Mouse (Mus musculus): ENCODE data around the gene Trak2. TPM values are rescaled to one million over a fixed set of nuclear protein-coding genes. Genes with fewer than 3 reads are reported as not detected.
"Not testable (repeated sequence)": the region's sequence is repeated elsewhere in the genome, so short reads cannot be mapped to it uniquely, and the experiment has no call there.

The Trak2 gene
- polyA plus RNA-seq, 1 experiment from 2014 or later = 16.0 TPM

DNA sequence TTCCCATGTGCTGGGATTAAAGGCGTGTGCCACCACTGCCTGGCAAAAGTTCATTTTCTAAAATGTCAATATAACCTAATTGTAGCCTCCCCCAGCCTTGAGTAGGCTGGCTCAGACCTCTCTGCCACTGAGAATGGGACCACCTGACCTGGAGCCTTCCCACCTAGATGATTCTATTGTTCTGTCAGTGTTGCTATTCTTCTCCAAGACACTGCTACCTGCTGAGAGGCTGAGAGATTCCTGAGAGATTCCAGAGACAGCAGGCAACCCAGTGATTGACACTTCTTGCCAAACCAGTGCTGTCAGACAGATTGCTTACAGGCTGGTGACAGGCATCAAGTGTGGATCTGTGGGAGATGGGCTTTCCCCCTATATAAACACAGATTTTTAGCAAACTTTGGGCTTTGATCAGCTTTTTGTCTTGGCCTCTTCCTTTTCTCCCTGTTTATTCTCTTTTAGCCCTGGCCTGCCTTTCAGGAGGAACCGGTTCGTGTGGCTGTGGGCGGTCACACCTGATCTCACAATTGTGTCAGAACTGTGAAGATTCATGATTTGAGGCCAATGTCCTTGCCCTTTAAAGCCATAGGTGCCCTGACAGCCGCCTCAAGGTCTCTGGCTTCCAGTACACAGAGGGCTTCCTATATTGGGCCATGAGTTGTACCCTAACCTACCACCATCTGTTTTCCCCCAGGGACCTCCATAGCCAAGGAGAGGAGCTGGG is 83.2 kb downstream of the Trak2 start:
- no peaks in the 10 kb centered on the region for H3K36me3 ChIP-seq (ENCODE audit: inconsistent target)
- no peaks in the 10 kb centered on the region for H3K79me2 ChIP-seq (ENCODE audit: inconsistent target)
- WGBS (ENCODE audit: missing documents) = 91% methylated on average over 5 of the region's 5 CpGs
- no peak overlapping the region for H3K27ac ChIP-seq
- H3K4me3 ChIP-seq (ENCODE audit: inconsistent target) = no peak overlapping the region

DNA sequence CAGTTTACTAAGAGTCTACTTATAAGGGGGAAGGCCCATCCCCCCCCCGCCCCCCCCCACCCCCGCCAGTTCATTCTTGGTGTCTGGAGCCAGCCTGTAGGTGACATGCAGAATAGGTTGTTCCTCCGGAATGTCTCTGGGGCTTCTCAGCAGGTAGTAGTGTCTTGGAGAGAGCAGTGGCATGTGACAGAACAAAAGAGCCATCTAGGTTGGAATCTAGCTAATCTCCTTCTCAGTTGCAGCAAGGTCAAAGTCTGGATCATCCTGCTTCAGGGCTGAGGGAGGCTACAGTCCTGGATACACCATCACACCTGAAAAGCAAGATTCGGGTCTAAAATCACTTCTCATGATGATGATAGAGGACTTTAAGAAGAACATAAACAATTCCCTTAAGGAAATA is 87.6 kb downstream of the Trak2 start:
- no peak overlapping the region for H3K27ac ChIP-seq
- WGBS (ENCODE audit: missing documents) = 90% methylated on average over 4 of the region's 4 CpGs
- no peak overlapping the region for H3K4me3 ChIP-seq (ENCODE audit: inconsistent target)
- H3K36me3 ChIP-seq (ENCODE audit: inconsistent target) = no peaks in the 10 kb centered on the region
- H3K79me2 ChIP-seq (ENCODE audit: inconsistent target) = no peaks in the 10 kb centered on the region

DNA sequence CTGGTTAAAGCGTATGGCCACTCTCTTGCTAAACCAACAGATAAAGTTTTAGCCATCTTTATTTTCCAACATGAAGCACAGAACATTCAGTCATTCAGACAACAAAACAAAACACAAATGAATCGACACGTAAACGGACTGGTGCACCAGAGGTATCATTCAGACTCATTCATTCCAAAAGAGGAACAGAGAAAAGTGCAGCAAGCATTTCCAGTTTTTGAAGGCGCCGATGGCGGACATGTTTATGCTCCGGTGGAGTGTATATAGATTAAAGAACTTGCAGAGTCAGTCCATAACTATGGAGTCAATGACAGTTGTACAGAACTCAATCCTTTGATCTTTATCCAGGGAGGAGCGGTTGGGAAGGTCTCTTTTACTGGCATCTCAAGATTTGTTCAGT is 90.0 kb downstream of the Trak2 start:
- WGBS (ENCODE audit: missing documents) = 96% methylated on average over 9 of the region's 9 CpGs
- not testable (repeated sequence) for H3K36me3 ChIP-seq (ENCODE audit: inconsistent target); H3K27ac ChIP-seq; H3K4me3 ChIP-seq (ENCODE audit: inconsistent target); H3K79me2 ChIP-seq (ENCODE audit: inconsistent target)

DNA sequence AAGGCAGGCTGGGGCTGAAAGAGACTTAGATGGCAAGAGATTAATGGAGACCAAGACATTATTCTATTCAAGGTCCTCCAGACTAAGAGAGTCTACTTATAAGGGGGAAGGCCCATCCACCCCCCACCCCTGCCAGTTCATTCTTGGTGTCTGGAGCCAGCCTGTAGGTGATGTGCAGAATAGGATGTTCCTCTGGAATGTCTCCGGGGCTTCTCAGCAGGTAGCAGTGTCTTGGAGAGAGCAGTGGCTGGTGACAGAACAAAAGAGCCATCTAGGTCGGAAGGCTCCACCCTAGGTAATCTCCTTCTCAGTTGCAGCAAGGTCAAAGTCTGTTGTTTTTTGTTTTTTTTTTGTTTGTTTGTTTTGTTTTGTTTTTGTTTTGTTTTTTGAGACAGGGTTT is 93.9 kb downstream of the Trak2 start:
- not testable (repeated sequence) for H3K4me3 ChIP-seq (ENCODE audit: inconsistent target); H3K36me3 ChIP-seq (ENCODE audit: inconsistent target); H3K79me2 ChIP-seq (ENCODE audit: inconsistent target); H3K27ac ChIP-seq
- 88% methylated on average over 2 of the region's 2 CpGs for WGBS (ENCODE audit: missing documents)

DNA sequence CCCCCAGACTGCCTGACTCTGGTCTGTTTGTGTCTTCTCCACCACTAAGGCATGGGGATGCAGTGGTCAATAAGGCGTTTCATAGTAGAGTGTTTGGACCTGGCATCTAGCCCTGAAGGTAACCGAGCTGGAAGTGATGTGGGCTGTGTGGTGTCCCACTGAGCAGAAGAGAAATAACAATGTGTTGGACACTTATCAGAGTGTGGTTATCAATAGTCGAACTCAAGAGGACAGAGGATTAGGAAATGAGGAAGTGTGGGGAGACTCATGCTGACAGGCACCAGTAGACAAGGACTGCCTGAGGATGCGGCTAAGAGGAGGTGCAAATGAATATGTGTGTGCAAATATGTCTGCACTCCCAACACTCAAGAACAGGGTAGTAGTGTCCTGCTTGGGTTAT is 96.7 kb downstream of the Trak2 start:
- H3K4me3 ChIP-seq (ENCODE audit: inconsistent target); H3K36me3 ChIP-seq (ENCODE audit: inconsistent target); H3K27ac ChIP-seq; H3K79me2 ChIP-seq (ENCODE audit: inconsistent target): not testable (repeated sequence)
- WGBS (ENCODE audit: missing documents) = 69% methylated on average over 3 of the region's 4 CpGs

DNA sequence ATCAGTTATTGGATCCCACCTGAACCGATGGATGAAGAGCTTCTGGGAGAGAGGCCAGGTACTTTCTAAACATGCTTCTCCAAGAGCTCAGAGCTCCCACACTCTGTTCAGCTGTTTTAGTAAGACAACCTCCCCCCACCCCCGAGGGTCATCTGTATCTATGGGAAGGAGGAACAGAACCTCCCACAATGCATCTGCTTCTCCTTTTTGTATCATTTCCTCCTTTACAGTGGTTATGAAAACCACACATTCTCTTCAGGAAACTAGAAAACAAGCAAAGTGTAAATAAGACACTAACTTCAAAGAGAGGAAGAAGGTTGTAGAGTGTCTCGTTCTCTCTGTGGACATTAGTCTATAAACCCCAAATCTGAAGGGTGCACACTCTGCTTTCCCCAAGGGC is 112.6 kb downstream of the Trak2 start:
- not testable (repeated sequence) for H3K4me3 ChIP-seq (ENCODE audit: inconsistent target); H3K27ac ChIP-seq; H3K79me2 ChIP-seq (ENCODE audit: inconsistent target); H3K36me3 ChIP-seq (ENCODE audit: inconsistent target)
- 40% methylated on average over 2 of the region's 3 CpGs for WGBS (ENCODE audit: missing documents)

DNA sequence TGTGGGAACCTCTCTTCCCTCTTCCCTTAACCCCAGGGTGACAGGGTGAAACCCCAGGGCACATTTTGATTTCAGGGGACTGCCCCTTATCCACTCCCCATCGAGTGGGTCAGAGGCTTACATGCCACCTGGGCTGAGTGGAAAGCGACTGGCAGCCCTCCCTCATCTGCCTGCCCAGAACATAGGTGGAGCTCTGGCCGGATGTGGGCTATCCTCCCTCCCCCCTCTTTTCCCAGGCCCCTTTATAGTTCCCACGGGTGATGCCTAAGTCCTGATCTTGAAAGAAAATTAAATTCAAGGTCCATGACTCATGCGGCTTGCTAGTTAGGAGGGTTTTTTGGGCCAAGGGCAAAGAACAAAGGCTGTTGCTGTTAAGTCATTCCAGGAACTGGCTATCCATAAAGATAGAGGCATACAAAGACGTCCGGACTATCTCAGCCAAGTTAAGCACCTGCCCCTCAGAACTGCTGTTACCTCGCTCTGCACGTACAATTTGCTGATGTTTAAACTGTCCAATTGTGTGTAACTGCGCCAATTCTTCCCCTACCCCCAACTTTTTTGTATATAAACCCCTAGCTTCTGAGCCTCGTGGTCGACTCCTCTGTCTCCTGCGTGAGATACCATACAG is 113.4 kb downstream of the Trak2 start:
- H3K4me3 ChIP-seq (ENCODE audit: inconsistent target); H3K27ac ChIP-seq; H3K79me2 ChIP-seq (ENCODE audit: inconsistent target); H3K36me3 ChIP-seq (ENCODE audit: inconsistent target): not testable (repeated sequence)
- WGBS (ENCODE audit: missing documents) = 84% methylated on average over 13 of the region's 13 CpGs

DNA sequence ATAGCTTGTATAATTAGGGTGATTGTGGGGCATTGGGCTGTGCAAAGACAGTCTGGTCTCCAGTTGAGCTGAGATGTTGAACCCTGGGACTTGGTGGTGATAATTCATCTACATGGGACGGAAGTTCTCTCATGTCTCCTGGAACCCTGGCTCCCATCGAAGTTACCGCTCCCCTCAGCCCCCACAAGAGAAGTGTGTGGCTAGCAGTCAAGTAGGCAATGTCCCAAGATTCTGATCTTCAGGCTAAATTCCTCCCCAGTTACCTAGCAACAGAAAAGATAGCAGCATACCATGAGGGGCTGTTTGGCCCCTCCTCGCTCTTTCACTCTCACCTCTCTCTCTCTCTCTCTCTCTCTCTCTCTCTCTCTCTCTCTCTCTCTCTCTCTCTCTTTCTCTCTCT is 114.1 kb downstream of the Trak2 start:
- not testable (repeated sequence) for H3K79me2 ChIP-seq (ENCODE audit: inconsistent target); H3K36me3 ChIP-seq (ENCODE audit: inconsistent target); H3K27ac ChIP-seq; H3K4me3 ChIP-seq (ENCODE audit: inconsistent target)
- WGBS (ENCODE audit: missing documents) = 97% methylated on average over 3 of the region's 4 CpGs

DNA sequence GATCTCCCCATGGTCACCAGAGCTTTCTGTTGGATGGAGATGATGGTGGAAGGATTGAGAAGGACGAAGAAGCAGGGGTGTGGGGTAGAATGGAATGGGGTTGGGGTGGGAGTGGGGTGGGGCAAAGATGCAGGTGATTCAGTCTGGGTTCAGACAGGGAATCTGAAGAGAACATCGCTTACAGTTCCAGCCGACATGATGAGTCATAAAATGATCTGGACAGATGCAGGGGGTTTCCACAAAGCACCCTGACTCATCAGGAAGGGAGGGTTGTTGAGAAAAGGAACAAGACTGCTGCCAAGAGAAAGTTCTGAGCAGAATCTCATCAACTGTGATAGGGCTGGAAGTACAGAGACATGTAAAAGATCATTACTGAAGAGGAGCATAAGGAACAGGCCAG is 116.4 kb downstream of the Trak2 start:
- 30% methylated on average over 3 of the region's 3 CpGs for WGBS (ENCODE audit: missing documents)
- H3K36me3 ChIP-seq (ENCODE audit: inconsistent target); H3K79me2 ChIP-seq (ENCODE audit: inconsistent target); H3K27ac ChIP-seq; H3K4me3 ChIP-seq (ENCODE audit: inconsistent target): not testable (repeated sequence)

Other genes with a start within 250 kb of the Trak2 start
- gene Casp8, start 178.1 kb downstream of the Trak2 start, polyA plus RNA-seq (2018) = 86.3 to 116 TPM (median 89.4 TPM) in 3 replicates
- 14.5 to 18.3 TPM (median 15.9 TPM) in 3 replicates for gene Stradb, start 92 bp upstream of the Trak2 start, polyA plus RNA-seq (2018)
- not detected in 3 replicates for gene C2cd6, start 121.5 kb upstream of the Trak2 start, polyA plus RNA-seq (2018)
- 7.4 to 14.5 TPM (median 9.3 TPM) in 3 replicates for gene Tmem237, start 147.0 kb upstream of the Trak2 start, polyA plus RNA-seq (2018)
- 0.09 to 0.40 TPM (median 0.16 TPM) in 3 replicates for gene Mpp4, start 190.0 kb upstream of the Trak2 start, polyA plus RNA-seq (2018)